Mouse (Mus musculus) liver, embryonic 14.5 days (tissue): ENCODE measurements around the gene Ctsd.

Source experiments
- CTCF ChIP-seq: IDR thresholded peaks from 2 replicates; pipeline ENCODE4 v1.5.1; 2016; ENCODE audit warnings: antibody characterized with exemption, low read depth, control low read depth
- EP300 ChIP-seq: IDR thresholded peaks from 2 replicates; pipeline ENCODE4 v1.6.1; 2016; ENCODE audit warnings: antibody characterized with exemption, low read depth

- TF ChIP-seq CTCF (no peak), EP300 (no peak)
Measured at GRCm38 (mm10) chr7:142335151-142335550, 52.7 kb downstream of the Ctsd start.
